Mouse (Mus musculus) left cerebral cortex, postnatal 4 days (tissue): ENCODE results near the gene Eif4e1b. TPM values are rescaled to one million over a fixed set of nuclear protein-coding genes. Genes with fewer than 3 reads are reported as not detected.
A peak's percentile ranks its signal among the peaks of the same experiment; 100 is the strongest.

ENCODE experiments used
- DNase-seq: peaks from one replicate; pipeline ENCODE4 v3.0.0-alpha.2; 2022
- intact Hi-C: fragments of 180-260 bp; cut with DNase I; formaldehyde crosslinking; loops from one replicate; pipeline ENCODE4 v1.15.1; 2025
- total RNA-seq, 2 experiments: library from RNA; stranded (reverse); gene quantifications; 2 replicates each; pipeline ENCODE4 v1.2.3; 2021

Eif4e1b gene
- total RNA-seq, 2 experiments from 2014 or later = not detected

- no peak for DNase-seq
- intact Hi-C loops = loop anchor here (5.0 to 10.0 kb wide), 2 partner anchors 83 to 379 kb away; no protein-coding TSS in a partner anchor
These were observed 14.3 kb downstream of the Eif4e1b start for GRCm38 (mm10) chr13:54797861-54798643.

- intact Hi-C loops = loop anchor here (5.0 to 10.0 kb wide), 2 partner anchors 84 to 379 kb away; no protein-coding TSS in a partner anchor
- no peak for DNase-seq
These were observed 14.9 kb downstream of the Eif4e1b start for GRCm38 (mm10) chr13:54798740-54799139.

GRCm38 (mm10) chr13:54799701-54800100, 15.9 kb downstream of the Eif4e1b start:
- peak; percentile 79 for DNase-seq
- intact Hi-C loops = loop anchor here (2.0 to 10.0 kb wide), 4 partner anchors 85 to 378 kb away; no protein-coding TSS in a partner anchor

GRCm38 (mm10) chr13:54800206-54800605, 16.4 kb downstream of the Eif4e1b start:
- intact Hi-C loops = loop anchor here (2.0 to 10.0 kb wide), 2 partner anchors 155 to 265 kb away; no protein-coding TSS in a partner anchor
- DNase-seq = no peak

- intact Hi-C loops = loop anchor here (10.0 kb wide), 1 partner anchor 152 kb away; no protein-coding TSS in a partner anchor
These were observed 19.2 kb downstream of the Eif4e1b start for GRCm38 (mm10) chr13:54803010-54803409.

GRCm38 (mm10) chr13:54805134-54805838, 21.5 kb downstream of the Eif4e1b start:
- DNase-seq = peak; percentile 76
- intact Hi-C loops = loop anchor here (10.0 kb wide), 1 partner anchor 150 kb away; no protein-coding TSS in a partner anchor

More at GRCm38 (mm10) chr13:54803010-54803409, 19.2 kb downstream of the Eif4e1b start:
- DNase-seq = no peak

- intact Hi-C loops = loop anchor here (10.0 kb wide), 1 partner anchor 148 kb away; no protein-coding TSS in a partner anchor
- no peak for DNase-seq
These were observed 22.7 kb downstream of the Eif4e1b start for GRCm38 (mm10) chr13:54806434-54806976.

GRCm38 (mm10) chr13:54808067-54808466, 24.3 kb downstream of the Eif4e1b start:
- no peak for DNase-seq
- intact Hi-C loops = loop anchor here (10.0 kb wide), 1 partner anchor 147 kb away; no protein-coding TSS in a partner anchor

GRCm38 (mm10) chr13:54811476-54811875, 27.7 kb downstream of the Eif4e1b start:
- intact Hi-C loops = no loop called here
- DNase-seq = no peak

- DNase-seq = no peak
- intact Hi-C loops = no loop called here
These were observed 29.6 kb downstream of the Eif4e1b start for GRCm38 (mm10) chr13:54813381-54813780.

GRCm38 (mm10) chr13:54818399-54819254, 34.8 kb downstream of the Eif4e1b start:
- no peak for DNase-seq
- intact Hi-C loops = no loop called here

GRCm38 (mm10) chr13:54821106-54821505, 37.3 kb downstream of the Eif4e1b start:
- no peak for DNase-seq
- intact Hi-C loops = no loop called here

- intact Hi-C loops = no loop called here
These were observed 38.1 kb downstream of the Eif4e1b start for GRCm38 (mm10) chr13:54821931-54822330.

GRCm38 (mm10) chr13:54824111-54824931, 40.5 kb downstream of the Eif4e1b start:
- DNase-seq = peak; percentile 94

More at GRCm38 (mm10) chr13:54821931-54822330, 38.1 kb downstream of the Eif4e1b start:
- DNase-seq = no peak

GRCm38 (mm10) chr13:54827992-54828391, 44.2 kb downstream of the Eif4e1b start:
- DNase-seq = no peak
- intact Hi-C loops = no loop called here

More at GRCm38 (mm10) chr13:54824111-54824931, 40.5 kb downstream of the Eif4e1b start:
- intact Hi-C loops = no loop called here

GRCm38 (mm10) chr13:54828508-54828907, 44.7 kb downstream of the Eif4e1b start:
- DNase-seq = no peak
- intact Hi-C loops = no loop called here

- DNase-seq = no peak
- intact Hi-C loops = no loop called here
These were observed 45.7 kb downstream of the Eif4e1b start for GRCm38 (mm10) chr13:54829450-54829849.

- DNase-seq = peak; percentile 60
- intact Hi-C loops = no loop called here
These were observed 52.7 kb downstream of the Eif4e1b start for GRCm38 (mm10) chr13:54836351-54837030.
